Mouse (Mus musculus) lung, embryonic 16.5 days (tissue): Measurements from ENCODE around the gene Foxp1. TPM values are rescaled to one million over a fixed set of nuclear protein-coding genes. Genes with fewer than 3 reads are reported as not detected.

Source experiments
- ATAC-seq: fragments of 200-750 bp; cut with Nextera tagmentation; 2 replicates; pipeline ENCODE4 v1.8.0; 2017; ENCODE audit warnings: low read depth, mild to moderate bottlenecking, moderate library complexity
- H3K27ac ChIP-seq: fragments of 300-500 bp; sonication (generic); 2 replicates; pipeline ENCODE4 v1.5.1; 2014; ENCODE audit warnings: mild to moderate bottlenecking, control low read depth, low read length
- H3K27me3 ChIP-seq: fragments of 300-500 bp; sonication (generic); 2 replicates; pipeline ENCODE4 v1.6.1; 2014; ENCODE audit warnings: low read depth, low read length, mixed read lengths; ENCODE audit not compliant: control insufficient read depth, insufficient read depth
- H3K36me3 ChIP-seq: fragments of 300-500 bp; sonication (generic); 2 replicates; pipeline ENCODE4 v1.6.1; 2014; ENCODE audit warnings: low read length; ENCODE audit not compliant: control insufficient read depth, insufficient read depth
- H3K4me1 ChIP-seq: fragments of 300-500 bp; sonication (generic); replicated peaks from 2 replicates; pipeline ENCODE4 v1.6.1; 2014; ENCODE audit warnings: low read length, mixed read lengths; ENCODE audit not compliant: control insufficient read depth, insufficient read depth
- H3K4me2 ChIP-seq: fragments of 300-500 bp; sonication (generic); 2 replicates; pipeline ENCODE4 v1.6.1; 2014; ENCODE audit warnings: low read depth, low read length, control low read depth
- H3K4me3 ChIP-seq: fragments of 300-500 bp; sonication (generic); 2 replicates; pipeline ENCODE4 v1.5.1; 2014; ENCODE audit warnings: mild to moderate bottlenecking, low read length, control low read depth
- H3K9ac ChIP-seq: fragments of 300-500 bp; sonication (generic); 2 replicates; pipeline ENCODE4 v1.6.1; 2014; ENCODE audit warnings: low read length, control low read depth
- H3K9me3 ChIP-seq: fragments of 300-500 bp; sonication (generic); 2 replicates; pipeline ENCODE4 v1.6.1; 2016; ENCODE audit warnings: low read length; ENCODE audit not compliant: control insufficient read depth
- WGBS: fragments of 180-500 bp; shearing (Covaris S2); extraction: QIAGEN DNeasy Blood & Tissue Kit; methylation state at CpG from one replicate; pipeline ENCODE4 v1.1.7; 2014; 5-methylcytosine and 5-hydroxymethylcytosine counted together
- polyA plus RNA-seq: library from polyadenylated mRNA; unstranded; fragments of >200 nt; fragmentation: Nextera tagmentation; extraction: Ambion mirVana; gene quantifications from 2 replicates; pipeline ENCODE4 v1.2.1, GENCODE M21; 2015

The Foxp1 gene
- polyA plus RNA-seq, 1 experiment from 2014 or later: 116 TPM

- Histone ChIP-seq H3K4me3 (no peak overlapping the region), H3K4me1 (peaks cover 10% of the 10 kb centered on the region), H3K27ac (no peak overlapping the region), H3K9me3 (no peaks in the 10 kb centered on the region), H3K27me3 (no peaks in the 10 kb centered on the region), H3K4me2 (no peak overlapping the region), H3K36me3 (no peaks in the 10 kb centered on the region), H3K9ac (no peak overlapping the region)
- WGBS: 62% methylated on average over 8 of the region's 8 CpGs
- no peak for ATAC-seq
Observed at GRCm38 (mm10) chr6:99301923-99302322, 220.6 kb downstream of the Foxp1 start.

DNA sequence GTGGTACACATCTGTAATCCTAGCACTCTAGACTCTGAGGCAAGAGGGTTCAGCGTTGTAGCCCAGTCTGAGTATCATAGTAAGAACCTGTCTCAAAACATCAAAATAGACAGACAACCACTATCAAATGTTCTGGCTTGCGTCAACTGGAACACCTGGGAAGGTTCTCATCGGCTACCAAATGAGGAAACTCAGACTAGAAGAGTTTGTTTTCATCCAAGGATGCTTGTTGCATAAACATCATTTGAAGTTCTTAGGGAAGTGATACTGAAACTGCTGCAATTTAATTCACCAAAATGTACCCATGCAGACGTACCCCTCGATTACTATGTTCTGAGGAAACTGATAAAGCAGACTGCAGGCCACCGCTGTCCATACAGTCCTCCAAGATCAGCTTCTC, 222.3 kb downstream of the Foxp1 start:
- Histone ChIP-seq H3K36me3 (no peaks in the 10 kb centered on the region), H3K27ac (no peak overlapping the region), H3K9ac (no peak overlapping the region), H3K4me3 (no peak overlapping the region), H3K4me1 (peaks cover 10% of the 10 kb centered on the region), H3K4me2 (no peak overlapping the region), H3K27me3 (no peaks in the 10 kb centered on the region), H3K9me3 (no peaks in the 10 kb centered on the region)
- no peak for ATAC-seq
- 84% methylated on average over 6 of the region's 6 CpGs for WGBS

- no peak for ATAC-seq
- Histone ChIP-seq H3K27ac (no peak overlapping the region), H3K9ac (no peak overlapping the region), H3K9me3 (no peaks in the 10 kb centered on the region), H3K27me3 (no peaks in the 10 kb centered on the region), H3K4me1 (peaks cover 10% of the 10 kb centered on the region), H3K4me3 (no peak overlapping the region), H3K36me3 (no peaks in the 10 kb centered on the region), H3K4me2 (no peak overlapping the region)
- WGBS: 77% methylated on average over 14 of the region's 14 CpGs
Observed at GRCm38 (mm10) chr6:99299196-99299595, 223.3 kb downstream of the Foxp1 start.

DNA sequence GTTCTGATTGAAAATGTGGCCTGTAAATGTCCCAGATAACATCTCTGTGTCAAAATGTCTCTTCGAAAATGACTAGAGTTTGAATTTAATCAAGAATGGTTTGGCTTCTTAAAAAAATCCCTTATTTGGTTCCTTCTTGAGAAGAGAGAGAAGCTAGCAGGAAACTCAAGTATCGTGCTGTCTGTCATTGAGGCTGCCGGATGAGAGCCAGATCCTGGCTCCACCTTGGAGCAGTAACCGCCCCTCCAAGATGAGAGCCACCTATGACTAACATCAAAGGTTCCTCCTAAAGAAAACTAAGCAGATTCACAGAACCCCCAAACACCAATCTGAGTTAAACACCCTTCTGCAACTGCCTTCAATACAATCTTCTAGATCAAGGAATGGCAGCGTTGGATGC, 225.0 kb downstream of the Foxp1 start:
- no peak for ATAC-seq
- H3K36me3 ChIP-seq: no peaks in the 10 kb centered on the region
- no peaks in the 10 kb centered on the region for H3K27me3 ChIP-seq
- peaks cover 4% of the 10 kb centered on the region for H3K4me1 ChIP-seq
- no peaks in the 10 kb centered on the region for H3K9me3 ChIP-seq
- H3K27ac ChIP-seq: no peak overlapping the region
- WGBS: 77% methylated on average over 5 of the region's 5 CpGs
- no peak overlapping the region for H3K4me3 ChIP-seq
- no peak overlapping the region for H3K4me2 ChIP-seq
- no peak overlapping the region for H3K9ac ChIP-seq

- no peak overlapping the region for H3K27ac ChIP-seq
- H3K27me3 ChIP-seq: no peaks in the 10 kb centered on the region
- no peak overlapping the region for H3K9ac ChIP-seq
- no peak overlapping the region for H3K4me3 ChIP-seq
- 65% methylated on average over 8 of the region's 8 CpGs for WGBS
- ATAC-seq: no peak
- no peaks in the 10 kb centered on the region for H3K9me3 ChIP-seq
- H3K4me2 ChIP-seq: no peak overlapping the region
- H3K4me1 ChIP-seq: no peaks in the 10 kb centered on the region
- no peaks in the 10 kb centered on the region for H3K36me3 ChIP-seq
Observed at GRCm38 (mm10) chr6:99295495-99295894, 227.0 kb downstream of the Foxp1 start.

- H3K36me3 ChIP-seq: no peaks in the 10 kb centered on the region
- H3K4me3 ChIP-seq: no peak overlapping the region
- no peaks in the 10 kb centered on the region for H3K27me3 ChIP-seq
- H3K9ac ChIP-seq: no peak overlapping the region
- no peaks in the 10 kb centered on the region for H3K9me3 ChIP-seq
- no peak overlapping the region for H3K4me2 ChIP-seq
- WGBS: 61% methylated on average over 4 of the region's 4 CpGs
- no peak for ATAC-seq
- H3K4me1 ChIP-seq: no peaks in the 10 kb centered on the region
- H3K27ac ChIP-seq: no peak overlapping the region
Observed at GRCm38 (mm10) chr6:99289220-99289619, 233.3 kb downstream of the Foxp1 start.

DNA sequence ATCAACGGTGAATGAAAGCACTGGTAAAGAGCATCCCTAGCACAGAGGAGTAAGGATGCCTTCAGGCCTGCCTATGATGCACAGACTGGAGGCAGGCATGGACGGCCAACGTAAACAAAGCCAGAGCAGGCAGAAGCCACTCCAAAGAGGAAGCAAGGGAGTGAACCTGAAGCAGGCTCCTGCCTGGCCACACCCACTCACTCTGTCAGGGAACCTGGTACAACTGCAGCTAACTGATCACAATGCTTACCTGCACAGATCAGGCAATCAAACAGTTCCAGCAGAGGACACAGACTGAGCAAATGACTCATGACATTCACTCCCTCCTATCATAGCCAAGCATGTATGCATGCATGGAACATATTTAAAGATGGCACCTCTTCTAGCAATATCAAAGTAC, 237.5 kb downstream of the Foxp1 start:
- 0 out of 2 replicates have a peak, but pooled peaks cover 2% of the 10 kb centered on the region for H3K4me1 ChIP-seq
- H3K4me2 ChIP-seq: no peak overlapping the region
- no peaks in the 10 kb centered on the region for H3K36me3 ChIP-seq
- no peak for ATAC-seq
- H3K4me3 ChIP-seq: no peak overlapping the region
- no peaks in the 10 kb centered on the region for H3K9me3 ChIP-seq
- H3K27ac ChIP-seq: no peak overlapping the region
- no peaks in the 10 kb centered on the region for H3K27me3 ChIP-seq
- H3K9ac ChIP-seq: no peak overlapping the region
- 45% methylated on average over 3 of the region's 3 CpGs for WGBS

GRCm38 (mm10) chr6:99284019-99284418, 238.5 kb downstream of the Foxp1 start:
- WGBS: 70% methylated on average over 4 of the region's 4 CpGs
- H3K4me3 ChIP-seq: no peak overlapping the region
- H3K9me3 ChIP-seq: no peaks in the 10 kb centered on the region
- H3K4me2 ChIP-seq: no peak overlapping the region
- no peak for ATAC-seq
- 0 out of 2 replicates have a peak, but pooled peaks cover 2% of the 10 kb centered on the region for H3K4me1 ChIP-seq
- H3K27me3 ChIP-seq: no peaks in the 10 kb centered on the region
- H3K36me3 ChIP-seq: no peaks in the 10 kb centered on the region
- no peak overlapping the region for H3K9ac ChIP-seq
- H3K27ac ChIP-seq: no peak overlapping the region

- H3K9me3 ChIP-seq: no peaks in the 10 kb centered on the region
- H3K4me3 ChIP-seq: no peak overlapping the region
- no peak overlapping the region for H3K27ac ChIP-seq
- no peak overlapping the region for H3K4me2 ChIP-seq
- no peak overlapping the region for H3K9ac ChIP-seq
- no peak for ATAC-seq
- WGBS: 76% methylated on average over 15 of the region's 15 CpGs
- 0 out of 2 replicates have a peak, but pooled peaks cover 2% of the 10 kb centered on the region for H3K4me1 ChIP-seq
- no peaks in the 10 kb centered on the region for H3K27me3 ChIP-seq
- no peaks in the 10 kb centered on the region for H3K36me3 ChIP-seq
Observed at GRCm38 (mm10) chr6:99282866-99283657, 239.5 kb downstream of the Foxp1 start.
